Mouse (Mus musculus): ENCODE measurements around the gene Tnfrsf4. TPM values are rescaled to one million over a fixed set of nuclear protein-coding genes. Genes with fewer than 3 reads are reported as not detected.

The Tnfrsf4 gene
- polyA plus RNA-seq, 1 experiment = 2.3 TPM

- TF ChIP-seq GATA1 (IDR thresholded peaks at IDR 0.05; ENCODE audit: borderline replicate concordance, low read length) = no peak
- no peak for TF ChIP-seq FLI1 (IDR thresholded peaks at IDR 0.05; ENCODE audit: low read length)
- no peaks in the 10 kb centered on the region for H3K9me3 ChIP-seq
- H3K36me3 ChIP-seq (replicated peaks; ENCODE audit: low read length) = no peaks in the 10 kb centered on the region
Observed at GRCm38 (mm10) chr4:156044754-156045153, 31.1 kb downstream of the Tnfrsf4 start.

GRCm38 (mm10) chr4:156049779-156050178 lies 36.1 kb downstream of the Tnfrsf4 start:
- Histone ChIP-seq H3K4me3 (replicated peaks) (no peak overlapping the region), H3K36me3 (replicated peaks; ENCODE audit: low read length) (no peaks in the 10 kb centered on the region), H3K4me1 (peaks cover 51% of the 10 kb centered on the region), H3K27me3 (replicated peaks) (peaks cover 21% of the 10 kb centered on the region), H3K9me3 (no peaks in the 10 kb centered on the region)
- TF ChIP-seq FLI1 (IDR thresholded peaks at IDR 0.05; ENCODE audit: low read length) (no peak), GATA1 (IDR thresholded peaks at IDR 0.05; ENCODE audit: borderline replicate concordance, low read length) (no peak)

More at GRCm38 (mm10) chr4:156044754-156045153, 31.1 kb downstream of the Tnfrsf4 start:
- H3K4me1 ChIP-seq = peaks cover 31% of the 10 kb centered on the region
- H3K27me3 ChIP-seq (replicated peaks) = peaks cover 15% of the 10 kb centered on the region
- peak overlapping the region; percentile 19 for H3K4me3 ChIP-seq (replicated peaks)

DNA sequence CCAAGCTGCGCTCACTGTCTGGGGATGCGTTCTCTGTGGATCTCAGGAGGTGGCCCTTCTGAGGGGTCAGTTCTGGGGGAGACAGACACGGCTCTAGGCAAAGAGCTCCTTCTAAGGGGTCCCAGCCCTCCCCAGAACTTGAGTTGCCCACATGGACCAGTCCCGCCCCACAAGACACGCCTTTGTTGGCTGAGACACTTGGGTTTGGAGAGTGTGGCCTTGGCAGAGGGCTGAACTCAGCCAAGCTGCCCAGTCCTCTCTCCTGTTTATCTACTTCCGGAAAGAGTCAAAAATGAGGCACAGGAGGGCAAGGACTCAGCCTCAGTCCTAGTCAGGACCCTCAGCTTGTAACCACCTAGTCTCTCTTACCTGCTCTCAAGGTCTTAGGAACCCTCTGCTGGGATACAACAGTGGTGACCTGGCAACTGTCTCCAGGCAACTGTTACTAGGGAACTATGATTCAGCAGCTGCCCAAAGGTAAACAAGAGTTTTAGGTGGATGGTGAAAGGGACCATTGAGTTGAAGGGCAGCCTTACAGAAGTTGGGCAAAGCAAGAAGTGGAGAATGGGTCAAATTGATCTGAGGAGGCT lies 36.8 kb downstream of the Tnfrsf4 start:
- H3K4me3 ChIP-seq (replicated peaks) = no peak overlapping the region
- no peaks in the 10 kb centered on the region for H3K9me3 ChIP-seq
- TF ChIP-seq FLI1 (IDR thresholded peaks at IDR 0.05; ENCODE audit: low read length) = no peak
- no peak for TF ChIP-seq GATA1 (IDR thresholded peaks at IDR 0.05; ENCODE audit: borderline replicate concordance, low read length)
- H3K36me3 ChIP-seq (replicated peaks; ENCODE audit: low read length) = no peaks in the 10 kb centered on the region
- H3K4me1 ChIP-seq = peaks cover 47% of the 10 kb centered on the region
- H3K27me3 ChIP-seq (replicated peaks) = peaks cover 28% of the 10 kb centered on the region

- TF ChIP-seq FLI1 (IDR thresholded peaks at IDR 0.05; ENCODE audit: low read length) = no peak
- TF ChIP-seq GATA1 (IDR thresholded peaks at IDR 0.05; ENCODE audit: borderline replicate concordance, low read length) = no peak
- Histone ChIP-seq H3K36me3 (replicated peaks; ENCODE audit: low read length) (no peaks in the 10 kb centered on the region), H3K9me3 (no peaks in the 10 kb centered on the region), H3K4me3 (replicated peaks) (no peak overlapping the region), H3K27me3 (replicated peaks) (peaks cover 45% of the 10 kb centered on the region), H3K4me1 (peaks cover 45% of the 10 kb centered on the region)
Observed at GRCm38 (mm10) chr4:156053113-156053512, 39.5 kb downstream of the Tnfrsf4 start.

GRCm38 (mm10) chr4:156054130-156054529 lies 40.5 kb downstream of the Tnfrsf4 start:
- Histone ChIP-seq H3K36me3 (replicated peaks; ENCODE audit: low read length) (no peaks in the 10 kb centered on the region), H3K4me3 (replicated peaks) (no peak overlapping the region), H3K27me3 (replicated peaks) (peaks cover 52% of the 10 kb centered on the region), H3K4me1 (peaks cover 43% of the 10 kb centered on the region), H3K9me3 (no peaks in the 10 kb centered on the region)
- TF ChIP-seq FLI1 (IDR thresholded peaks at IDR 0.05; ENCODE audit: low read length) = no peak
- no peak for TF ChIP-seq GATA1 (IDR thresholded peaks at IDR 0.05; ENCODE audit: borderline replicate concordance, low read length)

GRCm38 (mm10) chr4:156054606-156055005 lies 41.0 kb downstream of the Tnfrsf4 start:
- TF ChIP-seq GATA1 (IDR thresholded peaks at IDR 0.05; ENCODE audit: borderline replicate concordance, low read length) (no peak), FLI1 (IDR thresholded peaks at IDR 0.05; ENCODE audit: low read length) (no peak)
- Histone ChIP-seq H3K4me3 (replicated peaks) (no peak overlapping the region), H3K36me3 (replicated peaks; ENCODE audit: low read length) (no peaks in the 10 kb centered on the region), H3K27me3 (replicated peaks) (peaks cover 57% of the 10 kb centered on the region), H3K4me1 (peaks cover 39% of the 10 kb centered on the region), H3K9me3 (no peaks in the 10 kb centered on the region)

GRCm38 (mm10) chr4:156055173-156055572 lies 41.5 kb downstream of the Tnfrsf4 start:
- peaks cover 33% of the 10 kb centered on the region for H3K4me1 ChIP-seq
- no peak overlapping the region for H3K4me3 ChIP-seq (replicated peaks)
- no peak for TF ChIP-seq GATA1 (IDR thresholded peaks at IDR 0.05; ENCODE audit: borderline replicate concordance, low read length)
- TF ChIP-seq FLI1 (IDR thresholded peaks at IDR 0.05; ENCODE audit: low read length) = no peak
- peaks cover 63% of the 10 kb centered on the region for H3K27me3 ChIP-seq (replicated peaks)
- H3K36me3 ChIP-seq (replicated peaks; ENCODE audit: low read length) = no peaks in the 10 kb centered on the region
- no peaks in the 10 kb centered on the region for H3K9me3 ChIP-seq

- TF ChIP-seq FLI1 (IDR thresholded peaks at IDR 0.05; ENCODE audit: low read length) (no peak), GATA1 (IDR thresholded peaks at IDR 0.05; ENCODE audit: borderline replicate concordance, low read length) (no peak)
- peaks cover 11% of the 10 kb centered on the region for H3K4me1 ChIP-seq
- peaks cover 76% of the 10 kb centered on the region for H3K27me3 ChIP-seq (replicated peaks)
- no peak overlapping the region for H3K4me3 ChIP-seq (replicated peaks)
- no peaks in the 10 kb centered on the region for H3K36me3 ChIP-seq (replicated peaks; ENCODE audit: low read length)
- H3K9me3 ChIP-seq = no peaks in the 10 kb centered on the region
Observed at GRCm38 (mm10) chr4:156057702-156058101, 44.1 kb downstream of the Tnfrsf4 start.

DNA sequence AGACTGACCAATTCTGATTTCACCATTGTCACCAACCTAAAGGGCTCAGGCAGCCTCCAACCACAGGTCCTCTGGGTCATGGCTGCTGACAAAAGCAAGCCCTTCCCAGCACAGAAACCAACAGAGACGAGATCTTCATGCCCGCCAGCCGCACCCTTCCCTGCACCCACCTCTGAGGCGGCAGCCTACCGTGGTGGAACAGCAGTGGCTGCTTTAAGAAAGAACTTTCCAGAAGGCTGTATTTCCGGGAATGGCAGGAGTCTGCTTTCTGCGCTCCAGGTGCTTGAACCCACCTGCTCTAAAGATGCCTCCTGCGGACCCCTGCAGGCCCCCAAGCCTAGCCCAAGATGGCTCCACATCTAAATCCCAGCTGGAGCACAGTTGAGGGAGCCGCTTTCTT lies 45.2 kb downstream of the Tnfrsf4 start:
- H3K9me3 ChIP-seq = no peaks in the 10 kb centered on the region
- no peak for TF ChIP-seq FLI1 (IDR thresholded peaks at IDR 0.05; ENCODE audit: low read length)
- TF ChIP-seq GATA1 (IDR thresholded peaks at IDR 0.05; ENCODE audit: borderline replicate concordance, low read length) = no peak
- H3K4me1 ChIP-seq = peaks cover 6% of the 10 kb centered on the region
- H3K36me3 ChIP-seq (replicated peaks; ENCODE audit: low read length) = no peaks in the 10 kb centered on the region
- peaks cover 81% of the 10 kb centered on the region for H3K27me3 ChIP-seq (replicated peaks)
- H3K4me3 ChIP-seq (replicated peaks) = no peak overlapping the region

GRCm38 (mm10) chr4:156059261-156059660 lies 45.6 kb downstream of the Tnfrsf4 start, which contains the start of gene Ttll10:
Gene Ttll10 (minus strand): TSS chr4:156059414.
- H3K27me3 ChIP-seq (replicated peaks) = peaks cover 83% of the 10 kb centered on the region
- no peaks in the 10 kb centered on the region for H3K9me3 ChIP-seq
- no peak within 1 kb of the TSS for H3K4me3 ChIP-seq (replicated peaks)
- H3K4me1 ChIP-seq = peaks cover 3% of the 10 kb centered on the region; the same call in 1 of the 2 replicates
- H3K36me3 ChIP-seq (replicated peaks; ENCODE audit: low read length) = no peaks in the 10 kb centered on the region
- TF ChIP-seq GATA1 (IDR thresholded peaks at IDR 0.05; ENCODE audit: borderline replicate concordance, low read length) (no peak), FLI1 (IDR thresholded peaks at IDR 0.05; ENCODE audit: low read length) (no peak)

Data from megakaryocyte, embryonic 14.5 days (primary cell).